Mouse (Mus musculus): ENCODE results near the gene Chrm1. TPM values are rescaled to one million over a fixed set of nuclear protein-coding genes. Genes with fewer than 3 reads are reported as not detected.
"Not testable (repeated sequence)": the region's sequence is repeated elsewhere in the genome, so short reads cannot be mapped to it uniquely, and the experiment has no call there.

Chrm1 gene
- polyA plus RNA-seq, 1 experiment: 81.1 TPM

DNA sequence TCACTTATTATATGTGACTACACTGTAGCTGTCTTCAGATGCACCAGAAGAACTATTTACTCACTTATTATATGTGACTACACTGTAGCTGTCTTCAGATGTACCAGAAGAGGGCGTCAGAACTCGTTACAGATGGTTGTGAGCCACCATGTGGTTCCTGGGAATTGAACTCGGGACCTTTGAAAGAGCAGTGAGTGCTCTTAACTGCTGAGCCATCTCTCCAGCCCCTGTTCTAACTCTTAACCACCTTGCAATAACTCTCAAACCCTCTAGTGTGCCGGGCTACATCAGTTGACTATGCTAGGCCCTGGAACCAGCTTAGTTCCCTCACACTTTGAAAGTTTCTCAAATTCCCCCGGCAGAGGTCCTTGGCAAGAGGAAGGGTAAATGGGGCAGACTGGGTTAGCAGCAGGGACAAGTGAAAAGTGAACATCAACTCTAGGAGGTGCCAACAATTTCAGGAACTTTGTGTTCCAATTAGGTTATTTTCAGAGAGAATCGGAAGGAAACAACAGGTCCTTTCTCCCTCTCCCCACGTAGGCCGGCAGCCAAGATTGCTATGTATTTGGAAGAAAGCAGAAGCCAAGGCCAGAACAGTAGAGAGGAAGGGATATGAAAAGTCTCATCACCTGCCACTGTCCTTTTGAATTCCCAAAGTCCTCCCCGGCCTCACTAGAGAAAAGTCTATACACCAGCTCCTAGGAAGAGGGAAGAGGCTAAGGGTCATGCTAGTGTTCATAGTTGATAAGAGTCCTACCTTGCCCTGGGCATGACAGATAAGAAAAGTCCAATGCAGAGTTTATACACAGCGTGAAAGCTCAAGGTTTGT is 51.3 kb downstream of the Chrm1 start:
- no peak for DNase-seq (ENCODE audit: extremely low spot score in 1 of 2, low spot score in 1 of 2)

GRCm38 (mm10) chr19:8715868-8716766 is 52.5 kb downstream of the Chrm1 start:
- no peak for DNase-seq (ENCODE audit: extremely low spot score in 1 of 2, low spot score in 1 of 2)

GRCm38 (mm10) chr19:8716767-8717475 is 53.3 kb downstream of the Chrm1 start:
- no peak for DNase-seq (ENCODE audit: extremely low spot score in 1 of 2, low spot score in 1 of 2)

- DNase-seq (ENCODE audit: extremely low spot score in 1 of 2, low spot score in 1 of 2): peak in 1 of 2 experiments; percentile 54
Observed at GRCm38 (mm10) chr19:8718357-8718756, 54.8 kb downstream of the Chrm1 start.

DNA sequence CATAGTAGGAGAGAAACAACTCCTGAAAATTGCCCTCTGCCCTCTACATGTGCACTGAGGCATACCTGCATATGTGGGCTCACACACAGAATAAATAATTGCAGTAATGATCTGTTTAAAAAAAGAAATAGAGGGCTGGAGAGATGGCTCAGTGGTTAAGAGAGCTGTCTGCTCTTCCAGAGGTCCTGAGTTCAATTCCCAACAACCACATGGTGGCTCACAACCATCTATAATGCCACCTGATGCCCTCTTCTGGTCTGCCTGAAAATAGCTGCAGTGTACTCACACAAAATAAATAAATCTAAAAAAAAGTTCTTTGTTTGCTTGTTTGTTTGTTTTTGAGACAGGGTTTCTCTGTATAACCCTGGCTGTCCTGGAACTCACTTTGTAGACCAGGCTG is 55.4 kb downstream of the Chrm1 start:
- DNase-seq (ENCODE audit: extremely low spot score in 1 of 2, low spot score in 1 of 2): not testable (repeated sequence)

DNA sequence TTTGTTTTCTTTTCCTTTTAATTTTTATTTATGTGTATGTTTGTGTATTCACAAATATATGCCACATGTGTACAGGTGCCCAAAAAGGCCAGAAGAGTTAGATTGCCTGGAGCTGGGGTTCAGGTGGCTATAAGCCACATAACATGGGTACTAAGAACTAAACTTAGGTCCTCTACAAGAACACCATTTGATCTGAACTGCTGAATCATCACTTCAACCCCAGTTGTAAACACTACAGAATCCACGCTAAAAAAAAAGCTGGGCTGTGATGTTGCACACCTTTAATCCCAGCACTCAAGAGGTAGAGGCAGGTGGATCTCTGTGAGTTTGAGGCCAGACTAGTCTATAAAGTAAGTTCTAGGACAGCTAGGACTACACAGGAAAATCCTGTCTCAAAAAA is 57.8 kb downstream of the Chrm1 start:
- no peak for DNase-seq (ENCODE audit: extremely low spot score in 1 of 2, low spot score in 1 of 2)

DNA sequence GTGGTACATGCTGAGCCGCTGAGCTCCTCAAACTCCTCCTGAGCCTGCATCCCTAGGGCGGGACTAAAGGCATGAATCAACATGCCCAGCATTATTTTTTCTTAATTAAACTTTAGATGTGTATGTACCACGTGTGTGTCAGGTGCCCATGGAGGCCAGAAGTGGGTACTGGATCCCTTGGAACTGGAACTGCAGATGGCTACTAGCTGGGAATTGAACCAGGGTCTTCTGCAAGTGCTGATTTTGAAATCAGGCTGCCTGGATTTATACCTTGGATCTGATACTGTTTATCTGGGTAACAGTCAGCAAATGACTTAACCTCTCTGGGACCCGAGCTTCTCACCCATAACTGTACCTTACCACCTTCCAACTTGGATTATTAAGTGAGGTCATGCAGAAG is 58.4 kb downstream of the Chrm1 start:
- DNase-seq (ENCODE audit: extremely low spot score in 1 of 2, low spot score in 1 of 2): no peak

DNA sequence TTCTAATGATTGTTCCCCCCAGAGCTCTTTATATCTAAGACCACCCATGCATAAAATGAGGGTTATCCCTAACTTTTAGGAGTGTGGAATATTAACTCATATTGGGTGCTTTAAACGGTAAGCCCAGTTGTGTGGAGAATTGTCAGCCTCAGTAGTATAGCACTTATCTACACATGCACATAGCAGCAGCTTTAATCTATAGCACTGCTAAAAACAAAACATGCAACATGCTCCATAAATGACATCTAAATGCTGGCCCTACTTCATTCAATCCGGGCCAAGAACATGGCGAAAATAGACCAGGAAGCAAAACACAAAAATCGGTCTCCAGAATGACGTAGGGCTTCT is 58.9 kb downstream of the Chrm1 start:
- DNase-seq (ENCODE audit: extremely low spot score in 1 of 2, low spot score in 1 of 2): no peak

GRCm38 (mm10) chr19:8722907-8723573 is 59.5 kb downstream of the Chrm1 start, which contains the start of gene Slc3a2:
Gene Slc3a2 (minus strand): TSS chr19:8723369.
- peak; percentile 97 to 99 for DNase-seq (ENCODE audit: extremely low spot score in 1 of 2, low spot score in 1 of 2)

GRCm38 (mm10) chr19:8723574-8724346 is 60.2 kb downstream of the Chrm1 start:
- DNase-seq (ENCODE audit: extremely low spot score in 1 of 2, low spot score in 1 of 2): peak in 1 of 2 experiments; percentile 26

- no peak for DNase-seq (ENCODE audit: extremely low spot score in 1 of 2, low spot score in 1 of 2)
Observed at GRCm38 (mm10) chr19:8724392-8724791, 60.8 kb downstream of the Chrm1 start.

GRCm38 (mm10) chr19:8725081-8725613 is 61.6 kb downstream of the Chrm1 start:
- DNase-seq (ENCODE audit: extremely low spot score in 1 of 2, low spot score in 1 of 2): no peak

DNA sequence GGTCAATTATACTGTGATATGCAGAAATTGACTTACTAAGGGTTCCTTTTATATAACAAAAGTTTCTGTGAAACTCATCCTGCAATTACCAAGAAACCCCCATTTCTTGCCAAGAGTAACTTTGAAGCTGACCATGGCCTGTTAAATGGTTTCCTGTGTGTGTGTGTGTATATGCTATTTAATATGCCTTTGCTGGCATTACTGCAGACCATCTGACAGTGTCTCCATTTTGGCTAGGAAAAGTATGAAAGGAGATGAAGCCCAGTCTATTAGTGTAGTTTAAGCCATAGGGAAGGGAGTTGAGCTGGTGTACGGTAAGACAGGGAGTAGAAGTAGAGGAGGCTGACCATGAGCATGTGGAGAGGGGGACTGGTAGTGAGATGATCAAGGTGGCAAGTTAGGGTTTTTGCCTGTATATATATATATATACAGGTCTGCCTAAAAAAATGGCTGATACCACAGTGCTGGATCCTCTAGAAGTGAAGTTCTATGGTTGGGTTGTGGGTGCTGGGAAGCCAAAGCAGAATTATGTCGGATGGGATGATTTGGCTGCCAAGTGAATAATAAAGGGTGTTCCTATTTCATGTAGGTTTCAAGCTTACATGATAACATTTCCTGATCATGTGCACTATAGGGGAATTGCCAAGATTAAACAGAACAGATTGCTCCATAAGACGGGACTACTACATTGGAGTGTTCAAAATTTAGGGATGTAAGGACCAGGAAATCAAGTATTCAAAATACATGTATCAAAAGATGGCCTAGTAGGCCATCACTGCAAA is 63.2 kb downstream of the Chrm1 start:
- no peak for DNase-seq (ENCODE audit: extremely low spot score in 1 of 2, low spot score in 1 of 2)

DNA sequence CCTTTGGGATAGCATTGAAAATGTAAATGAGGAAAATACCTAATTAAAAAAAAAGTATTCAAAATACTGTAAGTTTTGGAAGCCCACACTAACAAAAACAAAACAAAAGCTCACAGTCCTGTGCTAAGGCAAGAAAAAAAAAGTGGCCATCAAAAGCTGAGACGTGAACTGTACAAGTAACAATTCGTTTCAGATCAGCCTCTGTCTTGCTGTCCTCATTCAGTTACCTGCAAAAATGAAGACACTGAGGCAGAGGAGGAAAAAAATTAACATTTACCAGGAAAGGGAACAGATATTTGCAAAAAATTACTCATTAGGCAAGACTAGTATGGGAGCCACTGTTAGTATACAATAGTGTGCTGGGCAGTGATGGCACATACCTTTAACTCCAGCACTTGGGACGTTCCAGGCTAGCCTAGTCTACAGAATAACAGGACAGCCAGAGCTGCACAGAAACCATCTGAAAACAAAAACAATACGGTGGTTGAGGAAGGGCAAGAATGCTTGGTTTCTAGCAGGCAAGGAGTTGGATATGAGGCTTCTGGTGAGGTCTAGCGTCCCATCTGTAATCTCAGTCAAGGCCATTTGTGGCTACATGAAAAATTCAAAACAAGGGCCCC is 64.0 kb downstream of the Chrm1 start:
- DNase-seq (ENCODE audit: extremely low spot score in 1 of 2, low spot score in 1 of 2): no peak

DNA sequence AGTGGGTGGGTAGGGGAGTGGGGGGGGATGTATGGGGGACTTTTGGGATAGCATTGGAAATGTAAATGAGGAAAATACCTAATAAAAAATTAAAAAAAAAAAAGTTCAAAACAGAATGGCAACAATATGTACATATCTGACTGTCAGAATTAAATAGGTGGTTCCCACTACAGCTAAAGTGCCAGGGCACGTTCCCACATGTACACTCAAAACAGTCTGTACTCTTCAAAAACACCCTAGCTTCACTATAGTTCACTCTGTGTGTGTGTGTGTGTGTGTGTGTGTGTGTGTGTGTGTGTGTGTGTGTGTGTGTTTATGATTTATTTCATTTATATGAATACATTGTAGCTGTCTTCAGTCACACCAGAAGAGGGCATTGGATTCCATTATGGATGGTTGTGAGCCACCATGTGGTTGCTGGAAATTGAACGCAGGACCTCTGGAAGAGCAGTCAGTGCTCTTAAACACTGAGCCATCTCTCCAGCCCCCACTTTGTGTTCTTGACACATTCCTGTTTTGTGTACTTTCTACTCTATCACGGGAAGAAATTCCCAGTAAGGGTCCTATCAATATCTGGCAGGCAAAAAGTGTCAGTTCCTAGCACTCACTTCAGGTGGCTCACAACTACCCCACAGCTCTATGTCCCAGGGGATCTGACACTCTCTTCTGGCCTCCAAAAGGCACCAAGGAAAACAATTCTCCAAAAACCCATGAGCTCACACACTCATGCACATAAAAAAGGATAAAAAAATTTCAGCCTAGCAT is 64.9 kb downstream of the Chrm1 start:
- not testable (repeated sequence) for DNase-seq (ENCODE audit: extremely low spot score in 1 of 2, low spot score in 1 of 2)
